Mouse (Mus musculus): ENCODE measurements around the gene Krba1.

Gene Krba1

GRCm38 (mm10) chr6:48452771-48453170 lies 57.4 kb downstream of the Krba1 start:
- no peak for DNase-seq

GRCm38 (mm10) chr6:48464966-48465679 lies 69.7 kb downstream of the Krba1 start:
- no peak for DNase-seq

- no peak for DNase-seq
These were observed 71.3 kb downstream of the Krba1 start for GRCm38 (mm10) chr6:48466715-48467114.

GRCm38 (mm10) chr6:48467490-48467889 lies 72.1 kb downstream of the Krba1 start:
- DNase-seq = no peak
